Mouse (Mus musculus): ENCODE data around the gene Nbr1.

- TF ChIP-seq POLR2A (IDR thresholded peaks at IDR 0.05; ENCODE audit: insufficient read depth, low read depth, low read length), result no peak
- no peak for TF ChIP-seq CTCF (IDR thresholded peaks at IDR 0.05; ENCODE audit: insufficient read depth, low read depth, low read length)
These were observed 76.1 kb downstream of the Nbr1 start for GRCm38 (mm10) chr11:101627857-101628559.

Measured in olfactory bulb, adult 2 months (tissue).